13 mouse cellular contexts compared by ENCODE assay signal in the genomic region with DNA sequence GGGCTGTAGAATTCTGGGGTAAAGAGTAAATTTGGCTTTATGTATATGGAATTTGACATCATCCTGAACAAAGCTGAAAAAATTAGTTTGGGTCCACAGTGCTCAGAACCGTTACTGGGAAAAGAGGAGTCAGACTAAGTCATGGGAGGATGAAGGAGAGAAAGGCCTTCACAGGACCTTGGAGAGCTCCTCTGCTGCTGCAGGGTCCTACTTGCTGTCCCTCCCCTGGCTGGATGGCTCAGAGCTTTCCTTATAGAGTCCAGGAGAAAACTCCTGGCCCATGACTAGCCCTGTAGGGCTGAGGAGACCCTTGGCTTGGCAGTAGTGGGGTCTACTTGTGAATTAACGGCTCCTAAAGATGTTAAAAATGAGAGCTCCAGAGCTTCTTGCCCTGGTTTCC. TPM values are rescaled to one million over a fixed set of nuclear protein-coding genes. Genes with fewer than 3 reads are reported as not detected.
DNase-seq lines count a peak whose midpoint lies in the region; ATAC-seq and TF ChIP-seq lines count a peak whose summit lies in the region.
"Had no signal": no experiment of that assay in that cellular context is flagged by ENCODE, and none has a peak within 500 bp of the region (broad histone marks: within the 10 kb centered on the region; RNA-seq: fewer than 3 reads in every experiment).

No protein-coding gene starts in this region.

- CTCF ChIA-PET in Patski (lab: Charles Lee), result interaction anchor here (0.8 to 1.0 kb wide), 2 partner anchors 25 to 28 kb away, joined by 3 to 4 read pairs; no protein-coding TSS in a partner anchor

- H3K4me3 ChIP-seq in myocyte, result no peak overlapping the region
- H3K4me3 ChIP-seq: erythroblast, embryonic 14.5 days had no signal

- peak; percentile 71 for ATAC-seq in Patski
- ATAC-seq: hindbrain, embryonic 16.5 days had no signal

- POLR2A ChIA-PET in Patski (lab: Charles Lee), result no interaction called here

- intact Hi-C loops in left cerebral cortex, postnatal 25 days (cut with DNase I), result no loop called here
- intact Hi-C loops in gastrocnemius, postnatal 36 days (cut with DNase I), result no loop called here

- DNase-seq in kidney, postnatal 10 days, result peak; percentile 77
- no peak for DNase-seq in kidney, adult 8-10 months
- peak; percentile 15 for DNase-seq in Patski (ENCODE audit: low read depth, low spot score)
- peak; percentile 24 for DNase-seq in embryo, embryonic 9.5 days (ENCODE audit: extremely low spot score)
- no peak for DNase-seq in left cerebral cortex, postnatal 25 days (ENCODE audit: low spot score in 2 of 2)
- DNase-seq in gastrocnemius, postnatal 36 days, result no peak
- DNase-seq in cerebellum, postnatal 10 days, result no peak
- DNase-seq: thymus, adult 18-20 months had no signal

- no peak overlapping the region for H3K4me2 ChIP-seq in myocyte (ENCODE audit: low read depth)

- TF ChIP-seq POLR2A in myocyte (IDR thresholded peaks at IDR 0.05; ENCODE audit: insufficient read length, low read depth), result no peak

- H3K27me3 ChIP-seq in Patski (peaks cover 37% of the 10 kb centered on the region), myocyte (ENCODE audit: control insufficient read depth, insufficient read depth, insufficient read length) (peaks cover 14% of the 10 kb centered on the region)

- H3K79me2 ChIP-seq in myocyte (ENCODE audit: control insufficient read depth, insufficient read depth), result no peaks in the 10 kb centered on the region

- H3ac ChIP-seq in myocyte (ENCODE audit: control insufficient read depth, insufficient read length), result no peak overlapping the region

- H3K36me3 ChIP-seq in myocyte (ENCODE audit: control insufficient read depth, insufficient read depth), result no peaks in the 10 kb centered on the region

- in situ Hi-C loops in Patski (cut with MboI; ENCODE audit: low pct_unique_long_range_greater_than_20kb), result no loop called here

- TF ChIP-seq CTCF in Patski (IDR thresholded peaks at IDR 0.05), result no peak

TF ChIP-seq in myocyte, 11 proteins besides CTCF, POLR2A, EP300 and RAD21:
- TF ChIP-seq REST (IDR thresholded peaks at IDR 0.05; ENCODE audit: insufficient read depth, insufficient read length) (peak; percentile 91), POLR2AphosphoS2 (IDR thresholded peaks at IDR 0.05; ENCODE audit: insufficient read length, low read depth) (no peak), TCF3 (IDR thresholded peaks at IDR 0.05; ENCODE audit: insufficient read length, low read depth) (no peak), MYOG (IDR thresholded peaks at IDR 0.05; ENCODE audit: control insufficient read depth in 1 of 3, insufficient read depth in 1 of 3, insufficient read length in 2 of 3, low read depth in 2 of 3) (no peak)

RNA-seq across cellular contexts. Expression of gene Cdhr3, which starts 8.0 kb away (rescaled TPM):
- polyA plus RNA-seq in Patski (2021) (not detected), myocyte (2012; fragmentation: generic; extraction: Trizol) (0.04 TPM)
- 1 to 10 TPM in 1 of 2 experiments, under 1 TPM in 1; 0.76 to 1.8 TPM for total RNA-seq in left cerebral cortex, postnatal 25 days (2021)
- total RNA-seq in gastrocnemius, postnatal 36 days (2021), result under 1 TPM; 0.52 to 0.84 TPM
- total RNA-seq: neutrophil, adult 5-6 weeks had no signal
- polyA plus RNA-seq: erythroblast, embryonic 14.5 days; liver, embryonic 16.5 days had no signal

Comparison
In these comparisons a context has a peak if more than half of its experiments do, and no peak if none do; other contexts are left out.
1. DNase-seq: peak in kidney, postnatal 10 days (single experiment), Patski (single experiment) and embryo, embryonic 9.5 days (single experiment); none in kidney, adult 8-10 months (0 of 2), left cerebral cortex, postnatal 25 days (0 of 2), gastrocnemius, postnatal 36 days (0 of 2) and cerebellum, postnatal 10 days (0 of 2).